Mouse (Mus musculus) G1E (cell line): ENCODE results near the gene Tcf21.

Experiments
- CTCF ChIP-seq: IDR thresholded peaks from 2 replicates; pipeline ENCODE4 v1.5.1; 2012; ENCODE audit warnings: low read depth, low read length, inconsistent platforms, mixed read lengths
- GATA1 ChIP-seq: IDR thresholded peaks from 2 replicates; pipeline ENCODE4 v1.6.1; 2012; ENCODE audit warnings: borderline replicate concordance, low read length, inconsistent platforms, mixed read lengths
- POLR2AphosphoS5 ChIP-seq: IDR thresholded peaks from 2 replicates; pipeline ENCODE4 v1.6.1; 2012; ENCODE audit warnings: low read depth, low read length, inconsistent platforms; ENCODE audit not compliant: insufficient replicate concordance

GRCm38 (mm10) chr10:22821267-22821666 is 1.3 kb upstream of the Tcf21 start:
- TF ChIP-seq CTCF (no peak), GATA1 (no peak), POLR2AphosphoS5 (no peak)
